Mouse (Mus musculus): Measurements from ENCODE around the gene Ablim1.

- TF ChIP-seq POLR2A (IDR thresholded peaks at IDR 0.05; ENCODE audit: control insufficient read depth, extremely low read depth, insufficient read depth, low read length, poor library complexity) (no peak), CTCF (IDR thresholded peaks at IDR 0.05; ENCODE audit: borderline replicate concordance, control insufficient read depth, extremely low read depth, insufficient read depth, low read length, poor library complexity) (no peak)
These were observed 137.4 kb downstream of the Ablim1 start for GRCm38 (mm10) chr19:57177334-57177733.

Data from thymus, adult 2 months (tissue).